Mouse (Mus musculus) olfactory bulb, adult 2 months (tissue): ENCODE results near the gene Gm45021.

Experiments used
- CTCF ChIP-seq: fragments of 200-500 bp; IDR thresholded peaks from 2 replicates; pipeline ENCODE4 v1.5.1; 2012; ENCODE audit warnings: low read depth, mild to moderate bottlenecking, low read length, moderate library complexity; ENCODE audit not compliant: insufficient read depth
- POLR2A ChIP-seq: fragments of 200-500 bp; IDR thresholded peaks from 2 replicates; pipeline ENCODE4 v1.6.1; 2012; ENCODE audit warnings: mild to moderate bottlenecking, low read depth, low read length, moderate library complexity; ENCODE audit not compliant: insufficient read depth

- no peak for TF ChIP-seq POLR2A
- no peak for TF ChIP-seq CTCF
Observed at GRCm38 (mm10) chr6:48602080-48602741, 12.8 kb downstream of the Gm45021 start.
